Mouse (Mus musculus) cerebellum, adult 18-20 months (tissue): ENCODE measurements at regions not wholly inside any gene's neighbourhood (a gene's known extent, or its start where the extent isn't known, plus 50 kb on each side); places are given as distances from the start of the nearest gene placed in this dataset.

Source experiments
- DNase-seq, 2 experiments: peaks; one replicate each; pipeline ENCODE4 v3.0.0; 2021

- peak; percentile 43 to 50 for DNase-seq
Observed at GRCm38 (mm10) chr1:105206216-105206615, 150.3 kb downstream of the Rnf152 start.

- no peak for DNase-seq
Observed at GRCm38 (mm10) chr1:105199305-105199704, 157.2 kb downstream of the Rnf152 start.

GRCm38 (mm10) chr1:105191126-105191525 lies 165.4 kb downstream of the Rnf152 start:
- DNase-seq, result no peak

GRCm38 (mm10) chr1:105188920-105189266 lies 167.6 kb downstream of the Rnf152 start:
- DNase-seq, result no peak

GRCm38 (mm10) chr1:105188210-105188919 lies 168.1 kb downstream of the Rnf152 start:
- DNase-seq, result no peak

- DNase-seq, result no peak
Observed at GRCm38 (mm10) chr1:105184470-105184869, 172.0 kb downstream of the Rnf152 start.

- DNase-seq, result no peak
Observed at GRCm38 (mm10) chr1:105179371-105179823, 177.1 kb downstream of the Rnf152 start.

- DNase-seq, result no peak
Observed at GRCm38 (mm10) chr1:105178773-105179172, 177.7 kb downstream of the Rnf152 start.

- no peak for DNase-seq
Observed at GRCm38 (mm10) chr1:105177938-105178337, 178.6 kb downstream of the Rnf152 start.

- no peak for DNase-seq
Observed at GRCm38 (mm10) chr1:105177015-105177762, 179.3 kb downstream of the Rnf152 start.

GRCm38 (mm10) chr1:105170979-105171378 lies 185.5 kb downstream of the Rnf152 start:
- DNase-seq, result no peak

GRCm38 (mm10) chr1:105170114-105170506 lies 186.4 kb downstream of the Rnf152 start:
- DNase-seq, result no peak

- DNase-seq, result no peak
Observed at GRCm38 (mm10) chr1:105169455-105170113, 186.9 kb downstream of the Rnf152 start.

- DNase-seq, result no peak
Observed at GRCm38 (mm10) chr1:105168808-105169207, 187.7 kb downstream of the Rnf152 start.

- DNase-seq, result no peak
Observed at GRCm38 (mm10) chr1:105157459-105158124, 198.9 kb downstream of the Rnf152 start.

- DNase-seq, result no peak
Observed at GRCm38 (mm10) chr1:105152175-105152828, 204.2 kb downstream of the Rnf152 start.

GRCm38 (mm10) chr1:105151466-105151846 lies 205.1 kb downstream of the Rnf152 start:
- DNase-seq, result peak in 1 of 2 experiments; percentile 6

GRCm38 (mm10) chr1:105150624-105151465 lies 205.7 kb downstream of the Rnf152 start:
- no peak for DNase-seq

GRCm38 (mm10) chr1:105148792-105149191 lies 207.7 kb downstream of the Rnf152 start:
- DNase-seq, result no peak

- no peak for DNase-seq
Observed at GRCm38 (mm10) chr1:105148048-105148447, 208.5 kb downstream of the Rnf152 start.

GRCm38 (mm10) chr1:105123936-105124335 lies 232.6 kb downstream of the Rnf152 start:
- DNase-seq, result no peak

- no peak for DNase-seq
Observed at GRCm38 (mm10) chr1:105117888-105118287, 238.6 kb downstream of the Rnf152 start.
